ENCODE assay signal across 7 mouse cellular contexts in the genomic region with DNA sequence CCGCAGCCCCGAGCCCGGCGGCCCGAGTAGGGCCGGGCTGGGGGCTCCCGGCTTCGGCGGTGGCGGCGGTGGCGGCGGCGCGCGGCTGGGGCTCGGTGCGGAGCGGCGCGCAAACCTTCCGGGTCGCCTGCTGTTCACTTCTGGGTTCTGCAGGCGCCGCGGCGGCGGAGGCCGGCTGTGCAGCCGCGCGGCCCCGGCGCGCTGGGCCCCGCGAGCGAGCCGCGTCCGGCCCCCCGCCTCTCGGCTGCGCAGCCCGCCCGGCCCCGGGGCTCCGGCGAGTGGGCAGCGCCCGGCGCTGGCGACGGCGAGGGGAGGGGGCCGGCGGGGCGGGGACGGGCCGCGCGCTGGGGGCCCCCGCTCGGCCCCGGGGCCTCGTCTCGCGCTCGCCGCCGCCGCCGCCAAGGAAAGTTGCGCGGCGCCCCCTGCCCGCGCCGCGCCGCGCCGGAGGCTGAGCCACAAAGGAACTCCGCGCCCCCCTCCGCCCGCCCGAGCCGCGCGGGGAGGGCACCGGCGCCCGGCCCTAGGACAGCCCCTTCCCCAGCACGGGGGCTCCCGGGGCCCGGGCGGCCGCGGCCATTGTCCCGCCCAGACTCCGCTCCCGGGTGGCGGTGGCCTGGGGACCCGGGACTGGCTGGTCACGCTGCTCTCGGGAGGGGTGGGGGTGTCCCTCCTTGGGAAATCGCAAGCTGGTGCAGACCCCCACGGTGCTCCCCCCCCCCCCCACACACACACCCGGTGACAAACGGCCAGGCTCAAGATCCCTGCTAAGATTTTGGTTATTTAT. TPM values are rescaled to one million over a fixed set of nuclear protein-coding genes. Genes with fewer than 3 reads are reported as not detected.
DNase-seq lines count a peak whose midpoint lies in the region; ATAC-seq and TF ChIP-seq lines count a peak whose summit lies in the region.

A gene (minus strand): TSS at position 3 of the 784 bp plus-strand sequence.

- peak; percentile 58 for ATAC-seq in embryonic facial prominence, embryonic 11.5 days (replicated peaks; ENCODE audit: insufficient number of reproducible peaks, low FRiP score, low TSS enrichment, low read depth)
- ATAC-seq in heart, embryonic 15.5 days (replicated peaks; ENCODE audit: insufficient number of reproducible peaks, insufficient read depth, low FRiP score, low read depth) = peak; percentile 63

- H3K27me3 ChIP-seq in E14TG2a.4 (ENCODE audit: insufficient read depth, low read length) = peaks cover 61% of the 10 kb centered on the region
- H3K27me3 ChIP-seq in embryonic facial prominence, embryonic 11.5 days (ENCODE audit: control insufficient read depth, insufficient read depth, low read length) = no peaks in the 10 kb centered on the region
- H3K27me3 ChIP-seq in heart, embryonic 15.5 days = no peaks in the 10 kb centered on the region
- no peaks in the 10 kb centered on the region for H3K27me3 ChIP-seq in small intestine, adult 2 months (ENCODE audit: control insufficient read depth, insufficient read depth, low read length)

- no peaks in the 10 kb centered on the region for H3K36me3 ChIP-seq in E14TG2a.4 (ENCODE audit: insufficient read depth, low read length)
- no peaks in the 10 kb centered on the region for H3K36me3 ChIP-seq in embryonic facial prominence, embryonic 11.5 days (replicated peaks; ENCODE audit: control insufficient read depth, insufficient read depth, low read depth, low read length)
- no peaks in the 10 kb centered on the region for H3K36me3 ChIP-seq in heart, embryonic 15.5 days
- H3K36me3 ChIP-seq in small intestine, adult 2 months (ENCODE audit: control insufficient read depth, insufficient read depth, low read length) = no peaks in the 10 kb centered on the region

- TF ChIP-seq CTCF in E14TG2a.4 (conservative IDR thresholded peaks at IDR 0.05; ENCODE audit: low read length) = no peak
- TF ChIP-seq CTCF in small intestine, adult 2 months (IDR thresholded peaks at IDR 0.05; ENCODE audit: extremely low read depth, insufficient read length, insufficient replicate concordance, low read depth, low read length) = no peak

- peak within 1 kb of the TSS; percentile 79 for H3K4me3 ChIP-seq in E14TG2a.4 (replicated peaks; ENCODE audit: low read length)
- H3K4me3 ChIP-seq in embryonic facial prominence, embryonic 11.5 days (ENCODE audit: low read depth, low read length) = peak within 1 kb of the TSS; percentile 88
- peak within 1 kb of the TSS; percentile 65 for H3K4me3 ChIP-seq in heart, embryonic 15.5 days
- peak within 1 kb of the TSS; percentile 99 for H3K4me3 ChIP-seq in small intestine, adult 2 months (ENCODE audit: low read depth, low read length)

- H3K9ac ChIP-seq in embryonic facial prominence, embryonic 11.5 days (replicated peaks; ENCODE audit: low read length) = peak within 1 kb of the TSS; percentile 100
- peak within 1 kb of the TSS; percentile 98 for H3K9ac ChIP-seq in heart, embryonic 15.5 days

- peak; percentile 61 to 83 for DNase-seq in adrenal gland, adult (ENCODE audit: inconsistent age in 2 of 2, low spot score in 1 of 2)
- DNase-seq in embryonic facial prominence, embryonic 11.5 days (ENCODE audit: low spot score) = peak; percentile 72
- peak in 1 of 2 experiments; percentile 47 for DNase-seq in layer of hippocampus, postnatal 14 days (ENCODE audit: low spot score in 2 of 2)
- DNase-seq in lung, postnatal 4 days = peak; percentile 69 to 81

- no peak for TF ChIP-seq POLR2A in small intestine, adult 2 months (IDR thresholded peaks at IDR 0.05; ENCODE audit: low read depth, low read length)

- H3K4me2 ChIP-seq in embryonic facial prominence, embryonic 11.5 days (ENCODE audit: low read depth, low read length) = peak within 1 kb of the TSS; percentile 95
- peak within 1 kb of the TSS; percentile 81 for H3K4me2 ChIP-seq in heart, embryonic 15.5 days

- peak within 1 kb of the TSS; percentile 98 for H3K27ac ChIP-seq in embryonic facial prominence, embryonic 11.5 days (replicated peaks; ENCODE audit: low read depth, low read length)
- peak within 1 kb of the TSS; percentile 96 for H3K27ac ChIP-seq in heart, embryonic 15.5 days
- peak within 1 kb of the TSS; percentile 55; the same call in 1 of the 2 replicates for H3K27ac ChIP-seq in small intestine, adult 2 months (ENCODE audit: insufficient read depth, low read depth, low read length)

- no peaks in the 10 kb centered on the region for H3K9me3 ChIP-seq in E14TG2a.4 (ENCODE audit: low read length)
- no peaks in the 10 kb centered on the region for H3K9me3 ChIP-seq in embryonic facial prominence, embryonic 11.5 days (replicated peaks; ENCODE audit: control insufficient read depth, low read length)
- no peaks in the 10 kb centered on the region for H3K9me3 ChIP-seq in heart, embryonic 15.5 days (replicated peaks)

- H3K4me1 ChIP-seq in E14TG2a.4 (replicated peaks; ENCODE audit: low read depth, low read length) = peaks cover 51% of the 10 kb centered on the region
- peaks cover 12% of the 10 kb centered on the region for H3K4me1 ChIP-seq in embryonic facial prominence, embryonic 11.5 days (ENCODE audit: control insufficient read depth, insufficient read depth, low read length)
- H3K4me1 ChIP-seq in heart, embryonic 15.5 days (replicated peaks) = peaks cover 47% of the 10 kb centered on the region
- peaks cover 17% of the 10 kb centered on the region; the same call in 1 of the 2 replicates for H3K4me1 ChIP-seq in small intestine, adult 2 months (ENCODE audit: control insufficient read depth, insufficient read depth, insufficient read length, low read length)

- WGBS in embryonic facial prominence, embryonic 11.5 days = 0% methylated on average over 70 of the region's 111 CpGs
- WGBS in heart, embryonic 15.5 days = under 1% methylated on average over 66 of the region's 111 CpGs
- 9% methylated on average over 107 of the region's 111 CpGs for WGBS in small intestine, adult 2 months

RNA-seq across cellular contexts. Expression of the gene that starts here (rescaled TPM):
- polyA plus RNA-seq in embryonic facial prominence, embryonic 11.5 days (2014; fragmentation: Nextera tagmentation; extraction: Ambion mirVana) = 31.1 and 34.3 TPM in 2 replicates
- polyA plus RNA-seq in heart, embryonic 15.5 days (2015; fragmentation: Nextera tagmentation; extraction: Ambion mirVana) = 14.2 and 21.1 TPM in 2 replicates
- 10 to 100 TPM; 34.7 to 35.5 TPM for total RNA-seq in layer of hippocampus, postnatal 14 days (2021)
- polyA plus RNA-seq in small intestine, adult 2 months (2012; rRNA removed) = 19.8 and 37.8 TPM in 2 replicates
